Mouse (Mus musculus): Measurements from ENCODE around the gene Lrrc20. TPM values are rescaled to one million over a fixed set of nuclear protein-coding genes. Genes with fewer than 3 reads are reported as not detected.
A peak's percentile ranks its signal among the peaks of the same experiment; 100 is the strongest.
"Not testable (repeated sequence)": the region's sequence is repeated elsewhere in the genome, so short reads cannot be mapped to it uniquely, and the experiment has no call there.

The Lrrc20 gene
- total RNA-seq, 2 experiments from 2014 or later = 12.2 to 13.8 TPM

- DNase-seq (ENCODE audit: low spot score in 2 of 2) = no peak
These were observed 88.8 kb downstream of the Lrrc20 start for GRCm38 (mm10) chr10:61564408-61564807.

GRCm38 (mm10) chr10:61570181-61570580 is 94.6 kb downstream of the Lrrc20 start:
- peak in 1 of 2 experiments; percentile 30 for DNase-seq (ENCODE audit: low spot score in 2 of 2)

GRCm38 (mm10) chr10:61572126-61572525 is 96.5 kb downstream of the Lrrc20 start:
- DNase-seq (ENCODE audit: low spot score in 2 of 2) = no peak

GRCm38 (mm10) chr10:61576120-61576767 is 100.6 kb downstream of the Lrrc20 start:
- DNase-seq (ENCODE audit: low spot score in 2 of 2) = peak in 1 of 2 experiments; percentile 26

GRCm38 (mm10) chr10:61587241-61587849 is 111.7 kb downstream of the Lrrc20 start:
- no peak for DNase-seq (ENCODE audit: low spot score in 2 of 2)

- no peak for DNase-seq (ENCODE audit: low spot score in 2 of 2)
These were observed 122.4 kb downstream of the Lrrc20 start for GRCm38 (mm10) chr10:61597991-61598390.

GRCm38 (mm10) chr10:61599556-61600114 is 124.0 kb downstream of the Lrrc20 start:
- DNase-seq (ENCODE audit: low spot score in 2 of 2) = no peak

- DNase-seq (ENCODE audit: low spot score in 2 of 2) = peak; percentile 22 to 33
These were observed 126.9 kb downstream of the Lrrc20 start for GRCm38 (mm10) chr10:61602283-61603033.

- DNase-seq (ENCODE audit: low spot score in 2 of 2) = no peak
These were observed 128.9 kb downstream of the Lrrc20 start for GRCm38 (mm10) chr10:61604376-61605065.

- not testable (repeated sequence) for DNase-seq (ENCODE audit: low spot score in 2 of 2)
These were observed 129.8 kb downstream of the Lrrc20 start for GRCm38 (mm10) chr10:61605381-61605780.

GRCm38 (mm10) chr10:61605851-61606250 is 130.2 kb downstream of the Lrrc20 start:
- DNase-seq (ENCODE audit: low spot score in 2 of 2) = peak in 1 of 2 experiments; percentile 28

GRCm38 (mm10) chr10:61608233-61608632 is 132.6 kb downstream of the Lrrc20 start:
- no peak for DNase-seq (ENCODE audit: low spot score in 2 of 2)

- DNase-seq (ENCODE audit: low spot score in 2 of 2) = no peak
These were observed 135.1 kb downstream of the Lrrc20 start for GRCm38 (mm10) chr10:61610650-61611235.

- no peak for DNase-seq (ENCODE audit: low spot score in 2 of 2)
These were observed 138.7 kb downstream of the Lrrc20 start for GRCm38 (mm10) chr10:61614311-61614710.

- no peak for DNase-seq (ENCODE audit: low spot score in 2 of 2)
These were observed 142.9 kb downstream of the Lrrc20 start for GRCm38 (mm10) chr10:61618528-61618927.

- no peak for DNase-seq (ENCODE audit: low spot score in 2 of 2)
These were observed 146.1 kb downstream of the Lrrc20 start for GRCm38 (mm10) chr10:61621681-61622080.

- not testable (repeated sequence) for DNase-seq (ENCODE audit: low spot score in 2 of 2)
These were observed 148.3 kb downstream of the Lrrc20 start for GRCm38 (mm10) chr10:61623874-61624273.

- no peak for DNase-seq (ENCODE audit: low spot score in 2 of 2)
These were observed 149.2 kb downstream of the Lrrc20 start for GRCm38 (mm10) chr10:61624771-61625170.

- no peak for DNase-seq (ENCODE audit: low spot score in 2 of 2)
These were observed 150.0 kb downstream of the Lrrc20 start for GRCm38 (mm10) chr10:61625381-61626257.

- no peak for DNase-seq (ENCODE audit: low spot score in 2 of 2)
These were observed 150.9 kb downstream of the Lrrc20 start for GRCm38 (mm10) chr10:61626551-61626950.

Data from adrenal gland, postnatal 4 days (tissue).